Mouse (Mus musculus): ENCODE measurements around the gene Nat8f4. TPM values are rescaled to one million over a fixed set of nuclear protein-coding genes. Genes with fewer than 3 reads are reported as not detected.
"Not testable (repeated sequence)": the region's sequence is repeated elsewhere in the genome, so short reads cannot be mapped to it uniquely, and the experiment has no call there.

The Nat8f4 gene
- polyA plus RNA-seq, 1 experiment from 2014 or later = 4.1 TPM

DNA sequence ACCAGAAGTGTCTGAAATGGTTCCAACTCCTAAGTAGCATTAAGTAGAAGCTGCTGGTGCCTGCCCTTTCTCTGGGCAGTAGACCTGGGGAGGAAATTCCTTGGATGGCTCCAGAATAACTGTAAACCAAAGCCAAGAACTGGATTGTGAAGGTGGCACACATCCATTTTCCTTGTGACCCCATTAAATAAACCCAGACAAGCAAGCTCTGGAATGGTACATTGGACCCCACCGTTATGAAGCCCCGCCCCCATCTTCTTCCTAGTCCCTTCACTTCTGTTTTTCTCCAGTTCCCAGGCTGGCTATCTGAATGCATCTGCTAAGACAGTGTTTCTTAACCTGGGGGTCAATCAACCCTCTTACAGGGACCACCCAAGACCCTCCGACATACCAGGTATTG, 6.9 kb upstream of the Nat8f4 start, which contains the start of gene Tprkb:
TSS of gene Tprkb (plus strand) at position 279 of the 400 bp plus-strand sequence.
- H3K4me2 ChIP-seq (ENCODE audit: low read length) = no peak within 1 kb of the TSS
- no peak within 1 kb of the TSS for H3K9ac ChIP-seq (ENCODE audit: low read length)
- no peaks in the 10 kb centered on the region for H3K36me3 ChIP-seq (ENCODE audit: control insufficient read depth, insufficient read depth, low read length)
- H3K4me3 ChIP-seq (ENCODE audit: low read depth, low read length) = no peak within 1 kb of the TSS
- ATAC-seq (replicated peaks; ENCODE audit: low FRiP score, low TSS enrichment, low read depth) (no peak), DNase-seq (ENCODE audit: low spot score) (no peak)
- H3K27ac ChIP-seq (ENCODE audit: low read depth) = no peak within 1 kb of the TSS
- H3K27me3 ChIP-seq (replicated peaks; ENCODE audit: control insufficient read depth, insufficient read depth, low read length) = no peaks in the 10 kb centered on the region
- H3K9me3 ChIP-seq (ENCODE audit: control insufficient read depth, low read length) = no peaks in the 10 kb centered on the region
- WGBS = 75% methylated on average over 3 of the region's 3 CpGs
- peaks cover 9% of the 10 kb centered on the region; the same call in 1 of the 2 replicates for H3K4me1 ChIP-seq (replicated peaks; ENCODE audit: control insufficient read depth, insufficient read depth, low read length)

DNA sequence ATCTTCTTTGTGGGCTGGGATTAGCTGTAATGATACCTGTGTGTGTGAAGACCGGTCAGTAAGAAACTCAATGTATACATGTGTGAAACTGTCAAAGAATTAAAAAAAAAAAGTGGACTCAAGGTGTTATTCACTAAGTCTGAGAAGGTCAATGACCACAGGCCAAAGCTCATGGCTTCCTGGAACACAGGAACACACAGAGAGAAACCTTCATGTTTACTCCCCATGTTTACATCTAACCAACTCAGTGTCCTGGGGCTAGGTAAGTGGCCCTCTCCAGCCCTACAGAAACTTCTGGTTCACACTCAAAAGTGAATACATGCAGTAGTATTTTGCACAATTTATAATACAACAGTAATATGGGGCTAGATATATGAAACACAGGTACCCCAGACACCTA, 5.0 kb upstream of the Nat8f4 start:
- no peaks in the 10 kb centered on the region for H3K36me3 ChIP-seq (ENCODE audit: control insufficient read depth, insufficient read depth, low read length)
- whole genome bisulfite sequencing = 97% methylated on average over 1 of the region's 1 CpGs
- H3K9me3 ChIP-seq (ENCODE audit: control insufficient read depth, low read length) = no peaks in the 10 kb centered on the region
- no peak overlapping the region for H3K9ac ChIP-seq (ENCODE audit: low read length)
- H3K4me2 ChIP-seq (ENCODE audit: low read length) = no peak overlapping the region
- DNase-seq (ENCODE audit: low spot score) = no peak
- H3K4me3 ChIP-seq (ENCODE audit: low read depth, low read length) = no peak overlapping the region
- H3K27me3 ChIP-seq (replicated peaks; ENCODE audit: control insufficient read depth, insufficient read depth, low read length) = no peaks in the 10 kb centered on the region
- ATAC-seq (replicated peaks; ENCODE audit: low FRiP score, low TSS enrichment, low read depth) = no peak
- H3K27ac ChIP-seq (ENCODE audit: low read depth) = no peak overlapping the region
- H3K4me1 ChIP-seq (replicated peaks; ENCODE audit: control insufficient read depth, insufficient read depth, low read length) = peaks cover 3% of the 10 kb centered on the region; the same call in 1 of the 2 replicates

DNA sequence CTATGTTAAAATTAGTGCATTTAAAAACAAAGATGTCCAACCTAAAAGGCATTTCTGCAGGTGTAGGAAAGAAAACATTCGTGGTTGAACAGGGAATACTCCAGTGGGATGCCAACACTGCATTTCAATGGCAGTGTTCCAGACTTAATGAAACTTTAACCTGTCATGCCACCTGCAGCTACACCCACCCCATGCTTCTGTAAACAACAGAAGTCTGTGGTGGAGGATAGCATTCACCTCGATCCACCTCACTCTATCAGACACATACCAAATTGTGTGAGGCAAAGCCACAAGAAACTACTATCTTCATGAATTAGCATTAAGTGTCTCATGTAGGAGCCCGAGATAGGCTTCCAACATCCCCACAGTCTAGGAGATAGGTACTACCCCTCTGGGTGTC, 3.7 kb upstream of the Nat8f4 start:
- H3K9me3 ChIP-seq (ENCODE audit: control insufficient read depth, low read length) = no peaks in the 10 kb centered on the region
- no peak for ATAC-seq (replicated peaks; ENCODE audit: low FRiP score, low TSS enrichment, low read depth)
- no peak overlapping the region for H3K4me2 ChIP-seq (ENCODE audit: low read length)
- H3K4me3 ChIP-seq (ENCODE audit: low read depth, low read length) = no peak overlapping the region
- no peak for DNase-seq (ENCODE audit: low spot score)
- WGBS = 71% methylated on average over 3 of the region's 3 CpGs
- no peak overlapping the region for H3K27ac ChIP-seq (ENCODE audit: low read depth)
- H3K27me3 ChIP-seq (replicated peaks; ENCODE audit: control insufficient read depth, insufficient read depth, low read length) = no peaks in the 10 kb centered on the region
- H3K9ac ChIP-seq (ENCODE audit: low read length) = no peak overlapping the region
- H3K36me3 ChIP-seq (ENCODE audit: control insufficient read depth, insufficient read depth, low read length) = no peaks in the 10 kb centered on the region
- no peaks in the 10 kb centered on the region for H3K4me1 ChIP-seq (replicated peaks; ENCODE audit: control insufficient read depth, insufficient read depth, low read length)

DNA sequence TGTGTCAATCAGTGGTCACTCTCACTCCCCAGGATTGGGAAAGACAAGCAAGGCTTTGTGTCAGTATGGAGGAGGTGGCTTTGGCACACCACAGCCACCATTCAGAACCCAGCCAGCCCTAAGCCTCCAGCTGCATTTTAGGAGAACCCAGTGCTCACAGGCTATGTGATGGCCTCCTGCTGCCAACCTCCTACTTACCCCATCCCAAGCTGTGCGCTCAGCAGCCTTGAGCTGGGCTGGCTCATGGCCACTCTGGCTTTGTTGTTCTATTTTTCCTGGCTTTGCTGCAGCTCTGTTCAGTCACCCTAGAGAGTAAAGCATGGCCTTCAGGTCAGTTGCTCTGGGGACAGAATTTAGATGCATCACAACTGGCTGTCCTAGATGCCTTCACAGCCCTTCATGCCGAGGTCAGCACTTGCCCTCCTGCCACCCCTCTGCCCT, 2.2 kb upstream of the Nat8f4 start:
- DNase-seq (ENCODE audit: low spot score); H3K36me3 ChIP-seq (ENCODE audit: control insufficient read depth, insufficient read depth, low read length); H3K27ac ChIP-seq (ENCODE audit: low read depth); ATAC-seq (replicated peaks; ENCODE audit: low FRiP score, low TSS enrichment, low read depth); H3K4me1 ChIP-seq (replicated peaks; ENCODE audit: control insufficient read depth, insufficient read depth, low read length); H3K4me3 ChIP-seq (ENCODE audit: low read depth, low read length); H3K9ac ChIP-seq (ENCODE audit: low read length); H3K9me3 ChIP-seq (ENCODE audit: control insufficient read depth, low read length); H3K4me2 ChIP-seq (ENCODE audit: low read length); H3K27me3 ChIP-seq (replicated peaks; ENCODE audit: control insufficient read depth, insufficient read depth, low read length): not testable (repeated sequence)
- WGBS = 75% methylated on average over 2 of the region's 2 CpGs

DNA sequence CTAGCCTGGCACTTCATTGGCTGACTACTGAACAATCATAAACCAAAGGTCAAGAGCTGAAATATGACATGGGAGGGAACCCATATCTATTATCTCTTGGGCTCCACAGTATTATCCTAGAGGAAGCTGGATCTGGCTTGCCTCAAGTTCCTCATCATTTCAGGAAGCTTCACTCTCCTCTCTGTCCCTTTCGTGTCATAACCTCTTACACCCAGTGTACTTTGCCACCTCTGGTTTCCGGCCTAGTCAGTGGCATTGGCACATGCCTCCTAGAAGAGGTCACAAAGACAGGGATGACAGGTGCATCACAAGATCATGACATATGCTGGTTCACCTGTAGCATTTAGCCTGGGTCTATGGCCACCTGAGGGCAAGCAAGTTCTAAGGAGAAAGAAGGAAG, 2.4 kb downstream of the Nat8f4 start:
- Histone ChIP-seq H3K4me3 (ENCODE audit: low read depth, low read length) (no peak overlapping the region), H3K9me3 (ENCODE audit: control insufficient read depth, low read length) (no peaks in the 10 kb centered on the region), H3K9ac (ENCODE audit: low read length) (no peak overlapping the region), H3K4me1 (replicated peaks; ENCODE audit: control insufficient read depth, insufficient read depth, low read length) (no peaks in the 10 kb centered on the region), H3K36me3 (ENCODE audit: control insufficient read depth, insufficient read depth, low read length) (no peaks in the 10 kb centered on the region), H3K4me2 (ENCODE audit: low read length) (no peak overlapping the region), H3K27ac (ENCODE audit: low read depth) (no peak overlapping the region), H3K27me3 (replicated peaks; ENCODE audit: control insufficient read depth, insufficient read depth, low read length) (no peaks in the 10 kb centered on the region)
- ATAC-seq (replicated peaks; ENCODE audit: low FRiP score, low TSS enrichment, low read depth) (no peak), DNase-seq (ENCODE audit: low spot score) (no peak)
- WGBS = 93% methylated on average over 2 of the region's 2 CpGs

DNA sequence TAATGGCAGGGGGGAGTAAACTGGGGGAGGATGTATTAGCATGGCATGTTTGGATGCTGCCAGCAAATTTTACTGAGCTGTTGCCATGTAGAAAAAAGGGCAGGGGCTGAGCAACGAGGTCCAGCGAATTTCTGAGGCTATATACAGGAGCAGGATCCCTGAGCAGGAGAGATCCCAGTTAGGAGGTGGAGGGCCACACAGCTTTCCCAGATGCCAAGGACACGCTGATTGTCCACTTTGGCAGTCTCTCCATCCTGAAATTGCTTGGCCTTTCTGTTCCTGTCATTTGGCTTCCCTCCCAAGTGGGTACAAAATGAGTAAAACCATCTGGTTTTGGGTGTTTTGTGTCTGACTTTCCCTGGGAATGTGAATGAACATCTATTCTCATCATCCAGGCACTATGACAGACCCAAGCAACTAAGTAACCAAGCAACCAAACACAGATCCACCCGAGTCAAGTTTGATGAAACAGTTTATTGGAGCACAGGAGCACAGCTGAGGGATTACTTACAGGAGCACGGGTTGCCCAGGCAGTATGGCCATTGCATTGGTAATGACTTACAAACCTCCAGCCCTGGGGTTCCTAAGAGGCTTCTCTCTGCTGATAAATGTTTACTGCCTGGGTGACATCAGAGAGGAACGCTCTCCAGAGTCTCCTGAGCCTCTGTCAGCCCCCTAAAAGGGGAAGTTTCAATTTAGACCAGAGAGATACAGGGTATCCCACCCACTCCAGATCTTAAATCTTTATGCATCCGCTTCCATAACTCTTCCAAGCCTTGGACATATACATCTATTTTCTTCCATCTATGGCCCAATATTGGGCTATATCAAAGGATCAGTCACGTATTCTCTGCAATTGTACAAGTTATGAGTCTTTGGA, 5.8 kb downstream of the Nat8f4 start:
- H3K36me3 ChIP-seq (ENCODE audit: control insufficient read depth, insufficient read depth, low read length); H3K27ac ChIP-seq (ENCODE audit: low read depth); H3K27me3 ChIP-seq (replicated peaks; ENCODE audit: control insufficient read depth, insufficient read depth, low read length); ATAC-seq (replicated peaks; ENCODE audit: low FRiP score, low TSS enrichment, low read depth); H3K4me2 ChIP-seq (ENCODE audit: low read length); DNase-seq (ENCODE audit: low spot score); H3K9ac ChIP-seq (ENCODE audit: low read length); H3K4me3 ChIP-seq (ENCODE audit: low read depth, low read length); H3K9me3 ChIP-seq (ENCODE audit: control insufficient read depth, low read length); H3K4me1 ChIP-seq (replicated peaks; ENCODE audit: control insufficient read depth, insufficient read depth, low read length): not testable (repeated sequence)
- 71% methylated on average over 6 of the region's 8 CpGs for WGBS

DNA sequence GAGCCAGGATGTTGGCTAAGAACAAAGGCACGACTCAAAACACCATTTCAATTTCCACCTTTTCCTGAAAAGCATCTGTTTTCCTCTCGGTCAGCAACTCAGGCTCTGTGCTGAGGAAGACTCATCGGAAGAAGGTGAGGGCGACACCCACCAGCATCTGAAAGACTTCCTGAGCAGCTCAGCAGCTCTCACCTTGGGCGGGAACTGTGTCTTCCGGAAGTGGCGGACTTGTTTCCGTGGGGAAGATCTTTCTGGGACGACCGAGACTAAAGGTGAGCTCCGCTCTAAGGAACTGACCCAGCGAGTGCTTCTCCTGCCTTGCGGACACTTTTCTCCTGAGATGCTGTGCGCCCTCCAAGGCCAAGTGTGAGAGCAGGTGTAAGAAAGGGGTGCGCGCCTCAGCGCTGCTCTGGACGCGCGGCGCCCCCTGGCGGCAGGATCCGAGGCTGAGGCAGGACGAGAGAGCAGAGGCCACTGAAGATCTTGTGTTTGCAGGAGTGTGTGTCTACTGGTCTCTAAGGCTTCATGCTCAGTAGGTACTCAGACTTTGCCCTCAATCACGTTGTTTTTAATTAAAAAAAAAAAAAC, 9.5 kb downstream of the Nat8f4 start:
- ATAC-seq (replicated peaks; ENCODE audit: low FRiP score, low TSS enrichment, low read depth) = not testable (repeated sequence)

DNA sequence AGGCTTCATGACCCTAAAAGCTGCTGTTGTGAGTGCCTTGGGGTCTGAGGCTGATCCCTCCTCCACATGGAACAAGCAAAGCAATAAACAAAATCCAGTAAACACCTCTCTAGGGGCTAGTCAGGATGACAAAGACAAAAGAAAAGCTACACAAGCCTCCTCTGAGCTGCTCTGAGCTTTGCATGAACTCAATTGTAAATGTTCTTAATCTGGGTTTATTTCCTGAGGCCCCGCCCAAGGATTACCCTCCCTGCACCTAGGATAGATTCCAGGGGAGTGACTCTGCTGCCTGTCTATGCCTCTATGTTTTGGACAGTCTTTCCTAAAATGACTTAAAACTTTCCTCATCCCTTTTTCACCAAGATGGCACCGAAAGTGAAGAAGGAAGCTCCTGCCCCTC, 15.7 kb downstream of the Nat8f4 start:
- no peak overlapping the region for H3K9ac ChIP-seq (ENCODE audit: low read length)
- H3K4me1 ChIP-seq (replicated peaks; ENCODE audit: control insufficient read depth, insufficient read depth, low read length) = no peaks in the 10 kb centered on the region
- peaks cover 4% of the 10 kb centered on the region for H3K9me3 ChIP-seq (ENCODE audit: control insufficient read depth, low read length)
- no peak for DNase-seq (ENCODE audit: low spot score)
- no peak overlapping the region for H3K27ac ChIP-seq (ENCODE audit: low read depth)
- H3K4me2 ChIP-seq (ENCODE audit: low read length) = no peak overlapping the region
- ATAC-seq (replicated peaks; ENCODE audit: low FRiP score, low TSS enrichment, low read depth) = no peak
- 91% methylated on average over 2 of the region's 2 CpGs for WGBS
- H3K36me3 ChIP-seq (ENCODE audit: control insufficient read depth, insufficient read depth, low read length) = no peaks in the 10 kb centered on the region
- no peak overlapping the region for H3K4me3 ChIP-seq (ENCODE audit: low read depth, low read length)
- no peaks in the 10 kb centered on the region for H3K27me3 ChIP-seq (replicated peaks; ENCODE audit: control insufficient read depth, insufficient read depth, low read length)

More for the DNA sequence above, 9.5 kb downstream of the Nat8f4 start:
- H3K4me1 ChIP-seq (replicated peaks; ENCODE audit: control insufficient read depth, insufficient read depth, low read length); DNase-seq (ENCODE audit: low spot score); H3K4me3 ChIP-seq (ENCODE audit: low read depth, low read length); H3K9ac ChIP-seq (ENCODE audit: low read length); H3K9me3 ChIP-seq (ENCODE audit: control insufficient read depth, low read length); H3K36me3 ChIP-seq (ENCODE audit: control insufficient read depth, insufficient read depth, low read length); H3K4me2 ChIP-seq (ENCODE audit: low read length); H3K27ac ChIP-seq (ENCODE audit: low read depth); H3K27me3 ChIP-seq (replicated peaks; ENCODE audit: control insufficient read depth, insufficient read depth, low read length): not testable (repeated sequence)
- 78% methylated on average over 25 of the region's 25 CpGs for whole genome bisulfite sequencing

All from intestine, embryonic 14.5 days (tissue).